Mouse (Mus musculus) lung, postnatal 0 days (tissue): ENCODE measurements at regions not wholly inside any gene's neighbourhood (a gene's known extent, or its start where the extent isn't known, plus 50 kb on each side); places are given as distances from the start of the nearest gene placed in this dataset.
"Not testable (repeated sequence)": the region's sequence is repeated elsewhere in the genome, so short reads cannot be mapped to it uniquely, and the experiment has no call there.

Experiments
- ATAC-seq: fragments of 200-750 bp; cut with Nextera tagmentation; 2 replicates; pipeline ENCODE4 v1.8.0; 2017; ENCODE audit warnings: moderate library complexity
- DNase-seq: peaks from one replicate; pipeline ENCODE4 v3.0.0-alpha.2; 2016; ENCODE audit warnings: low spot score
- H3K27ac ChIP-seq: fragments of 300-500 bp; sonication (generic); 2 replicates; pipeline ENCODE4 v1.5.1; 2014; ENCODE audit warnings: antibody characterized with exemption, mild to moderate bottlenecking, low read length, mixed read lengths
- H3K27me3 ChIP-seq: fragments of 300-500 bp; sonication (generic); replicated peaks from 2 replicates; pipeline ENCODE4 v1.6.1; 2014; ENCODE audit warnings: low read length, mixed read lengths; ENCODE audit not compliant: insufficient read depth
- H3K36me3 ChIP-seq: fragments of 300-500 bp; sonication (generic); 2 replicates; pipeline ENCODE4 v1.6.1; 2014; ENCODE audit warnings: low read length, mixed read lengths; ENCODE audit not compliant: insufficient read depth
- H3K4me1 ChIP-seq: fragments of 300-500 bp; sonication (generic); 2 replicates; pipeline ENCODE4 v1.6.1; 2014; ENCODE audit warnings: antibody characterized with exemption, low read depth, low read length, mixed read lengths; ENCODE audit not compliant: insufficient read depth
- H3K4me2 ChIP-seq: fragments of 300-500 bp; sonication (generic); replicated peaks from 2 replicates; pipeline ENCODE4 v1.6.1; 2014; ENCODE audit warnings: low read depth, mild to moderate bottlenecking, low read length, moderate library complexity, mixed read lengths
- H3K4me3 ChIP-seq: fragments of 300-500 bp; sonication (generic); 2 replicates; pipeline ENCODE4 v1.5.1; 2014; ENCODE audit warnings: low read depth, low read length
- H3K9ac ChIP-seq: fragments of 300-500 bp; sonication (generic); replicated peaks from 2 replicates; pipeline ENCODE4 v1.6.1; 2014; ENCODE audit warnings: low read depth, mild to moderate bottlenecking
- H3K9me3 ChIP-seq: fragments of 300-500 bp; sonication (generic); 2 replicates; pipeline ENCODE4 v1.6.1; 2016; ENCODE audit warnings: low read length, mixed read lengths
- CTCF ChIP-seq: IDR thresholded peaks from 2 replicates; pipeline ENCODE4 v1.5.1; 2016; ENCODE audit warnings: antibody characterized with exemption, mild to moderate bottlenecking
- EP300 ChIP-seq: IDR thresholded peaks from 2 replicates; pipeline ENCODE4 v1.6.1; 2016; ENCODE audit warnings: antibody characterized with exemption, mild to moderate bottlenecking, control low read depth
- WGBS: fragments of 180-500 bp; shearing (Covaris S2); extraction: QIAGEN DNeasy Blood & Tissue Kit; methylation state at CpG from one replicate; pipeline ENCODE4 v1.1.7; 2014; 5-methylcytosine and 5-hydroxymethylcytosine counted together

DNA sequence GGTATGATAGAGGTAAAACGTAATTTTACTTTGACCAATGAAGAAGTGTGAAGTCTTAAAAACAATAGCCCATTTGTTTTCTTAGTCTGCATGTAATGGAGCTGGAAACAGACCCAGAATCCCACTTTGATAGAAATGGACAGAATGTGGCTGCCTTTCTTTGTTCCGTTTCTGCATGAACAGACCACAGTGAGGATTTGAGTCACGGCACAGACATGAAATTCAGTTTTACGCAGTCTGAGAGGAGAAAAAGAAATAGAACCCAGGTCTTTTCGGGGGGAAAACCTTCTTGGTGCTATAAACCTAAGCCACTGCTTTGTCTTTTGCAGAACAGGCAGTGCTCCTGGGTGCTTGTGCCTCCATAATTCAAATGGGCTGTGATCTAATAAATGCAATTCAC lies 673.0 kb upstream of the Nr2f1 start:
- no peak for DNase-seq
- no peak overlapping the region for H3K9ac ChIP-seq
- H3K27ac ChIP-seq: no peak overlapping the region
- no peak for ATAC-seq
- no peaks in the 10 kb centered on the region for H3K27me3 ChIP-seq
- no peaks in the 10 kb centered on the region for H3K9me3 ChIP-seq
- H3K36me3 ChIP-seq: no peaks in the 10 kb centered on the region
- H3K4me2 ChIP-seq: no peak overlapping the region
- no peak overlapping the region for H3K4me3 ChIP-seq
- 69% methylated on average over 5 of the region's 5 CpGs for WGBS
- TF ChIP-seq EP300 (no peak), CTCF (no peak)
- no peaks in the 10 kb centered on the region for H3K4me1 ChIP-seq

DNA sequence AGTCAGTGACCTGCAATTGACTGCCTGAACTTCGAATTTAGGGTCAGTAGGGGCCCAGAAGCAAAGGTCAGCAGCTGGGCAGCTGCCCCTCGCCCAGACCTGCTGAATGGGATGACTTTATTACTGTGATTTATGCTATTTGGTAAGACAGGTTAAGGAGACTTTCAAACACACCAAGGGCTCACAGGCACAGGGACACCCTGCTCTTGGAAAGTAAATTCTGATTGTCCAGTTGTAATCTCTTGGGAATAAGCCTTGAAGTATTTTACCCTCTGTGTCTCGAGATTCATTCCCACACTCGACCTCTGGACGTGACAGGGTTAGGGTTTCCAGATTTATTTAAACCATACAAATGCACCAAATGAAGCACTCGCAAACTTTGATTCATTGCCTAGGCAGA lies 672.4 kb upstream of the Nr2f1 start:
- TF ChIP-seq CTCF (no peak), EP300 (no peak)
- ATAC-seq: no peak
- 32% methylated on average over 6 of the region's 6 CpGs for WGBS

DNA sequence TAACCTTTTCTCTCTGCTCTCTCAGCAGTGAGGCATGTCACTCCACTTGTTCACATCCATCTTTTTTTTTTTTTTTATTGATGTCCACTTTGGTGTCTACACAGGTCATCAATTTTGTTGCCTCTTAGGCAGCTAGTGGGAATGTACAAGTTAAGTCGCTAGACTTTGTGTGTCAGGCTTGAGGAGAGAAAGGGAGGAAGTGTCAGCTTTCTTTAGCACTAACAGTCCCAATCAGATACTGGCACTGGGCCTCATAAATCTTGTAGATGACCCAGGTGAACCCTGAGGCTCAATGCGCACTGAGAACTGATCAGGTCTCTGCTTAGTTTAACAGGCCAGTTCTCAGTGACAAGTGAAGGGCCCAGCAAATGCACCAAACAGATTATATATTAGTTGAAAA lies 671.7 kb upstream of the Nr2f1 start:
- no peak overlapping the region for H3K27ac ChIP-seq
- H3K4me2 ChIP-seq: no peak overlapping the region
- H3K9ac ChIP-seq: no peak overlapping the region
- DNase-seq (no peak), ATAC-seq (no peak)
- no peaks in the 10 kb centered on the region for H3K36me3 ChIP-seq
- no peak overlapping the region for H3K4me3 ChIP-seq
- WGBS: 23% methylated on average over 2 of the region's 2 CpGs
- H3K4me1 ChIP-seq: no peaks in the 10 kb centered on the region
- no peak for TF ChIP-seq CTCF
- H3K9me3 ChIP-seq: no peaks in the 10 kb centered on the region
- no peaks in the 10 kb centered on the region for H3K27me3 ChIP-seq

More for the DNA sequence above, 672.4 kb upstream of the Nr2f1 start:
- no peak overlapping the region for H3K27ac ChIP-seq
- no peak overlapping the region for H3K4me3 ChIP-seq
- H3K4me2 ChIP-seq: no peak overlapping the region
- H3K4me1 ChIP-seq: no peaks in the 10 kb centered on the region
- H3K9ac ChIP-seq: no peak overlapping the region
- no peaks in the 10 kb centered on the region for H3K27me3 ChIP-seq
- H3K36me3 ChIP-seq: no peaks in the 10 kb centered on the region
- DNase-seq: no peak
- H3K9me3 ChIP-seq: no peaks in the 10 kb centered on the region

DNA sequence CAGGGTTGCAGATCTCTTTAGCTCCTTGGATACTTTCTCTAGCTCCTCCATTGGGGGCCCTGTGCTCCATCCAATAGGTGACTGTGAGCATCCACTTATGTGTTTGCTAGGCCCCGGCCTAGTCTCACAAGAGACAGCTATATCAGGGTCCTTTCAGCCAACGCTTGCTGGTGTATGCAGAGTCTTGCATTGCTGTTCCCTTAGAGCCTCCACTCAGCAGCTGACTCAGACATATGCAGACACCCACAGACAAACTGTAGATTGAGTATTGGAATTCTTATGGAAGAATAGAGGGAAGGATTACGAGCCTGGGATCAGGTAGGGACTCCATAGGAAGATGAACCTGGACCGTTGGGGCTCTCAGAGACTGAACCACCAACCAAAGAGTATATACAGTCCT lies 624.8 kb upstream of the Nr2f1 start:
- H3K9me3 ChIP-seq, DNase-seq, H3K27ac ChIP-seq, H3K4me3 ChIP-seq, H3K36me3 ChIP-seq, H3K27me3 ChIP-seq, H3K4me2 ChIP-seq, H3K9ac ChIP-seq, H3K4me1 ChIP-seq, ATAC-seq: not testable (repeated sequence)
- 83% methylated on average over 4 of the region's 4 CpGs for WGBS

DNA sequence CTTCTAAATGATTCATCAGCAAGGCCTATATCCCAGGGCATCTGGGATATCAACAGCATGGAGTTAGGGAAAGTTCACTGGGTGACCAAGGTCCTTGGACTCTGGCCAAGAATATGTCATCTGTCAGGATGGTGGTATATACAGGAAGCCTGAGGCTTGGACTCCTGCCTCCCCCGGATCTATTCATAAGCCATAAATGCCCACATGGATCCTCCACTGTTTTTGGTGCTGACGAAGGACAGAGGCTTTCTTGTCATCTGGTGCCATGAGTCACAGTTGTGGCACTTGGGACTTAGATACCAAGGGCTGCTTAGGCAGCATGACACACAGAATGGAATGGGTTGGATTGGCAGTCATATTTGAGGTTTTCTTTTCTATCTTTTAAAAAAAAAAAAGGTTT lies 610.1 kb upstream of the Nr2f1 start:
- H3K27me3 ChIP-seq: no peaks in the 10 kb centered on the region
- no peak overlapping the region for H3K27ac ChIP-seq
- no peaks in the 10 kb centered on the region for H3K4me1 ChIP-seq
- no peak overlapping the region for H3K9ac ChIP-seq
- 29% methylated on average over 2 of the region's 2 CpGs for WGBS
- no peaks in the 10 kb centered on the region for H3K36me3 ChIP-seq
- H3K4me3 ChIP-seq: no peak overlapping the region
- H3K4me2 ChIP-seq: no peak overlapping the region
- no peaks in the 10 kb centered on the region for H3K9me3 ChIP-seq
- ATAC-seq (peak; percentile 35), DNase-seq (peak; percentile 32)
- TF ChIP-seq CTCF (no peak), EP300 (no peak)

DNA sequence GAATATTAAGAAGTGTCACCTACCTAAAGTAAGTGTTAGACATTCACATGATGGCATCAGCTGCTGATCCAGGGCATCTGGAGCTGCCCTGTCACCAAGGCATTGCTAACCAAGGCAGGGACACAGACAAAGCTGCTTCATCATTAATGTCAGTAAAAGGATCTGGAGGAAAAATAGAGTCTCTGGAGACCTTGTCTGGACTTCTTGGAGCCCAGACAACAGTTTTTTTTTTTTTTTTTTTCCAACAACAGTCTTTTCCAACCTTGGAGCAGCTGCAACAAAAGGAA lies 603.2 kb upstream of the Nr2f1 start:
- H3K27ac ChIP-seq: no peak overlapping the region
- H3K27me3 ChIP-seq: no peaks in the 10 kb centered on the region
- H3K9ac ChIP-seq: no peak overlapping the region
- TF ChIP-seq EP300: no peak
- TF ChIP-seq CTCF: no peak
- H3K36me3 ChIP-seq: no peaks in the 10 kb centered on the region
- no peaks in the 10 kb centered on the region for H3K9me3 ChIP-seq
- ATAC-seq (no peak), DNase-seq (no peak)
- no peak overlapping the region for H3K4me2 ChIP-seq
- no peak overlapping the region for H3K4me3 ChIP-seq
- no peaks in the 10 kb centered on the region for H3K4me1 ChIP-seq

DNA sequence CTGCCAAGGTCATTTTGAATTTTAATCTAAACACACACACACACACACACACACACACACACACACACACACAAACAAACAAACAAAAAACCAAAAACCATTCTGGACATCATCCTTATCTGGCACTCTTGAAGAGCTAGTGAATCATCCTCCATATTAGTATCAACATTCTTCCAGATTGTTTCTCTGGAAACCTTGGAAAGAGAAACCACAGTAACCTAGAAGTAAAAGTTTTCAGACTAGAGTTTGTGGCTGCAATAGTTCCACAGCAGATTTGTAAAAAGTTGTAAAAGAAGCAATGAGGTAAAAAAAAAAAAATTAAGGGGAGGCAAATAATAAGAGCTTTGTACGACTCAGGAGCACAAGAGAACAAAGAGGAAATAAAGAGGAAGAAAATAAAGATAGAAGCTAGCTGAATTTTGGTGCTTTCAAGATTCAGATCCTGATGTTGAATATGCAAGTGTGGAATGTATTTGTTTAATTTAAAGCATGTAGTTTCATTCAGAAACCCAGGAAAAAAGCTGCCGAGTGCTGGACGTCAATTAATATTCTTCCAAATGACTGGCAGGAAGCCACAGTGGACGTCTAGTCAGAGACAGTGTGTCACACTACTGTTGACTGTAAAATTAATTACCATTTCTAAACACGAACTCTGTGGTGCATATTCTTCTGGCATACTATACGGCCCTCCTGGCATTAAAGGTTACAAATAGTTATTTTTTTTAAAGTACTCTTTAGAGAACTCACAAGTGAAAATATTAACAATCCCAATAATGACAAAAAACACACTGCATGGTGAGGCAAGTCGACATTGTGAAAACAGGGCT lies 602.7 kb upstream of the Nr2f1 start:
- TF ChIP-seq EP300: no peak
- TF ChIP-seq CTCF: no peak
- Histone ChIP-seq H3K4me3 (no peak overlapping the region), H3K4me2 (no peak overlapping the region; the same call in 1 of the 2 replicates), H3K9ac (no peak overlapping the region), H3K36me3 (no peaks in the 10 kb centered on the region), H3K27me3 (no peaks in the 10 kb centered on the region), H3K27ac (no peak overlapping the region), H3K9me3 (no peaks in the 10 kb centered on the region), H3K4me1 (no peaks in the 10 kb centered on the region)
- DNase-seq (peak; percentile 4), ATAC-seq (no peak)
- 33% methylated on average over 7 of the region's 7 CpGs for WGBS
